Mouse (Mus musculus) kidney, embryonic 15.5 days (tissue): ENCODE data around the gene Nexn. TPM values are rescaled to one million over a fixed set of nuclear protein-coding genes. Genes with fewer than 3 reads are reported as not detected.

Experiments used
- ATAC-seq: fragments of 200-750 bp; cut with Nextera tagmentation; replicated peaks from 2 replicates; pipeline ENCODE4 v1.8.0; 2017; ENCODE audit warnings: moderate TSS enrichment; ENCODE audit not compliant: low FRiP score
- H3K27ac ChIP-seq: fragments of 300-500 bp; sonication (generic); 2 replicates; pipeline ENCODE4 v1.5.1; 2015; ENCODE audit warnings: mild to moderate bottlenecking, inconsistent platforms
- H3K27me3 ChIP-seq: fragments of 300-500 bp; sonication (generic); 2 replicates; pipeline ENCODE4 v1.6.1; 2015; ENCODE audit warnings: inconsistent platforms
- H3K36me3 ChIP-seq: fragments of 300-500 bp; sonication (generic); 2 replicates; pipeline ENCODE4 v1.6.1; 2015; ENCODE audit warnings: inconsistent platforms
- H3K4me1 ChIP-seq: fragments of 300-500 bp; sonication (generic); 2 replicates; pipeline ENCODE4 v1.6.1; 2015; ENCODE audit warnings: inconsistent platforms
- H3K4me2 ChIP-seq: fragments of 300-500 bp; sonication (generic); 2 replicates; pipeline ENCODE4 v1.6.1; 2015; ENCODE audit warnings: moderate library complexity, mild to moderate bottlenecking, inconsistent platforms
- H3K4me3 ChIP-seq: fragments of 300-500 bp; sonication (generic); replicated peaks from 2 replicates; pipeline ENCODE4 v1.5.1; 2015; ENCODE audit warnings: mild to moderate bottlenecking, inconsistent platforms
- H3K9ac ChIP-seq: fragments of 300-500 bp; sonication (generic); 2 replicates; pipeline ENCODE4 v1.6.1; 2015; ENCODE audit warnings: mild to moderate bottlenecking, inconsistent platforms
- H3K9me3 ChIP-seq: fragments of 300-500 bp; sonication (generic); replicated peaks from 2 replicates; pipeline ENCODE4 v1.6.1; 2016; ENCODE audit warnings: inconsistent platforms
- WGBS: fragments of 180-500 bp; shearing (Covaris S2); methylation state at CpG from one replicate; pipeline ENCODE4 v1.1.7; 2015; ENCODE audit warnings: mixed read lengths; 5-methylcytosine and 5-hydroxymethylcytosine counted together
- polyA plus RNA-seq: library from polyadenylated mRNA; unstranded; fragments of >200 nt; fragmentation: Nextera tagmentation; extraction: Ambion mirVana; gene quantifications from 2 replicates; pipeline ENCODE4 v1.2.1, GENCODE M21; 2015

Nexn gene
- polyA plus RNA-seq, 1 experiment from 2014 or later: 12.4 TPM

DNA sequence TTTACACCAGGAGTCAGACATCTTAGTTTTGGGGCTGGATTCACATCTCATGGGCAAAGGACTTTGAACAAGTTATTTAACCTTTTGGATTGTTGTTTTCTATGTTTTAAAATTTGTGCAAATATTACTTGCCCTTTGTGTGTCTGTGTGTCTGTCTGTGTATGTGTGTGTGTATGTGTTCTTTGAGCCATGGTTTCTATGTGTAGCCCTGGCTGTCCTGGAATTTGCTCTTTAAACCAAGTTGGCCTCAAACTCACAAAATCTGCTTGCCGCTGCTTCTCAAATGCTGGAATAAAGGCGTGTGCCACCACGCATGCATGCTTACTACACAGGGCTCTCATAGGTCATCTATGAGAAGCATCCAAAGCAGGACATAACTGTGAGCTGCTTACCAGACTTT lies 10.8 kb upstream of the Nexn start:
- no peak overlapping the region for H3K27ac ChIP-seq

DNA sequence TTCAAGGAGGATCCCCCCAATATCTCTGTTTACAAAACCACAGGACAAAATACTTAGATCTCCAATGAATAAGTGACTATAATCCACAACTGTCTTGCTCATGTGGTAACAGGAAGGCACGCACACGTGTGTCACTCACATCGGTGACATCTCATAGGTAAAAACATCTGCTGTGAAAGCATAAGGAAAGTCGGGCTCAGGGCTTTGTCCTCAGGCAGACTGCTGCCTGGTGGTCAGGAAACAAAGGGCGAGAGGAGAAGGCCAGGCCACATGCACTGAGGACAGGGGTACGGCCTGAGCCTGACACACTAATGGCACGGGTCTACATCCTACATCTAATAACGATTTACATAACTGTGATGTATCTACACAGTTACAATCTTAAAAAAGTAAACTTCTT lies 8.9 kb upstream of the Nexn start:
- 81% methylated on average over 8 of the region's 8 CpGs for WGBS
- no peak overlapping the region for H3K27ac ChIP-seq
- no peak for ATAC-seq

More for the DNA sequence above, 10.8 kb upstream of the Nexn start:
- peaks cover 19% of the 10 kb centered on the region for H3K36me3 ChIP-seq
- H3K9ac ChIP-seq: no peak overlapping the region
- no peaks in the 10 kb centered on the region for H3K9me3 ChIP-seq
- H3K4me3 ChIP-seq: no peak overlapping the region
- H3K4me1 ChIP-seq: no peaks in the 10 kb centered on the region
- 95% methylated on average over 3 of the region's 3 CpGs for WGBS
- no peak overlapping the region for H3K4me2 ChIP-seq
- no peaks in the 10 kb centered on the region for H3K27me3 ChIP-seq
- ATAC-seq: no peak

DNA sequence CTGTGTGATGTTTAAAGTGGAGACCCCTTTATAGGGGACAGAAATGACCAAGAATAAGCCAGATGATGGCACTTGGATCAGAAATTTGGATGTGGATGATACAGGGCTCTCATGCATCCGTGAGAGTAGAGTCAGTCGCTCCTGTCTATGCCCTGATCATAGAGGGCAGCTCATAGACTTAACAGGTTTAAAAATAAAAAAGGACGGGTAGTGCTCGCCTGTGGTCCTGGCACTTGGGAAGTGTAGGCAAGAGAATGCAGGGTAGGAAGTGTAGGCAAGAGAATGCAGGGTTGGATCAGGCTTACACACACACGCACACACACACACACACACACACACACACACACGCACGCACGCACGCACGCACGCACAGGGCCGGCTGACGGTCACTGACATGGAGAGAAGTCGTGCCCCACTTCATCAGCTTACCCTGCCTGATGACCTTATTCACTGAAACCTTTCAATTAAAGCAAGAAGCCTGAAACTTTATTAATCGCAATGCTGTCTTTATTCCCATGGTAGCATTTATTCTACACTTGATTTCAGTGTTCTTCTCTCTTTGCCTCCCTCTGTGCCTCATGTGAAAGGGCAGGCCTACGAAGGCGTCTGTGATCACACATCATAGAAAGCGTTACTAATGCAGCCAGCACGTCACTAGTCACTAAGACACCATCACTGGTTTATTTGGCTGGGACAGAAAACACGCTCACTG lies 7.0 kb upstream of the Nexn start:
- no peak overlapping the region for H3K9ac ChIP-seq

More for the DNA sequence above, 8.9 kb upstream of the Nexn start:
- Histone ChIP-seq H3K4me1 (no peaks in the 10 kb centered on the region), H3K9me3 (no peaks in the 10 kb centered on the region), H3K9ac (no peak overlapping the region), H3K4me2 (no peak overlapping the region), H3K4me3 (no peak overlapping the region), H3K27me3 (no peaks in the 10 kb centered on the region), H3K36me3 (peaks cover 9% of the 10 kb centered on the region; the same call in 1 of the 2 replicates)

DNA sequence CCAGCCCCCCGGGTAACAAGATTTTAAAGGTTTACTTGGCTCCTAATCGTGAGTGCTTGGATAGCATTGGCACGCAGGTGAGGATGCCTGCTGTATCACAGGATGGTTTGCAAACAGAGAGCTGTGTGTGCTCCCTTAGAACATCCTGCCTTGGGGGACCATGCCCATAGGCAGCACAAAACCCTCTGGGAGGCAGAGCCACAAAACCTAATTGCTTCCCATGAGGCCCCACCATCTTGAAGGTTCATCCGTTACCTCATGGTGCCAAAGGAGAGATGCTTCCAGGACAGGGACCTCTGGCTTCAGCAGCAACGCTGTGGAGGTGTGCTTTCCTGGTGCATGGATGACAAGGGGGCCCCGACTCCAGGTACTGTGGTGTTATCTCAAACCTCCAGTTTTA lies 5.7 kb upstream of the Nexn start:
- Histone ChIP-seq H3K36me3 (peaks cover 9% of the 10 kb centered on the region; the same call in 1 of the 2 replicates), H3K4me2 (no peak overlapping the region), H3K27me3 (peaks cover 17% of the 10 kb centered on the region), H3K27ac (no peak overlapping the region), H3K4me1 (no peaks in the 10 kb centered on the region), H3K9me3 (no peaks in the 10 kb centered on the region), H3K9ac (no peak overlapping the region), H3K4me3 (no peak overlapping the region)
- no peak for ATAC-seq
- 85% methylated on average over 6 of the region's 6 CpGs for WGBS

More for the DNA sequence above, 7.0 kb upstream of the Nexn start:
- Histone ChIP-seq H3K4me3 (no peak overlapping the region), H3K4me2 (no peak overlapping the region), H3K9me3 (no peaks in the 10 kb centered on the region), H3K4me1 (no peaks in the 10 kb centered on the region), H3K27ac (no peak overlapping the region), H3K36me3 (peaks cover 9% of the 10 kb centered on the region; the same call in 1 of the 2 replicates), H3K27me3 (peaks cover 4% of the 10 kb centered on the region; the same call in 1 of the 2 replicates)
- no peak for ATAC-seq
- WGBS: 83% methylated on average over 20 of the region's 20 CpGs

DNA sequence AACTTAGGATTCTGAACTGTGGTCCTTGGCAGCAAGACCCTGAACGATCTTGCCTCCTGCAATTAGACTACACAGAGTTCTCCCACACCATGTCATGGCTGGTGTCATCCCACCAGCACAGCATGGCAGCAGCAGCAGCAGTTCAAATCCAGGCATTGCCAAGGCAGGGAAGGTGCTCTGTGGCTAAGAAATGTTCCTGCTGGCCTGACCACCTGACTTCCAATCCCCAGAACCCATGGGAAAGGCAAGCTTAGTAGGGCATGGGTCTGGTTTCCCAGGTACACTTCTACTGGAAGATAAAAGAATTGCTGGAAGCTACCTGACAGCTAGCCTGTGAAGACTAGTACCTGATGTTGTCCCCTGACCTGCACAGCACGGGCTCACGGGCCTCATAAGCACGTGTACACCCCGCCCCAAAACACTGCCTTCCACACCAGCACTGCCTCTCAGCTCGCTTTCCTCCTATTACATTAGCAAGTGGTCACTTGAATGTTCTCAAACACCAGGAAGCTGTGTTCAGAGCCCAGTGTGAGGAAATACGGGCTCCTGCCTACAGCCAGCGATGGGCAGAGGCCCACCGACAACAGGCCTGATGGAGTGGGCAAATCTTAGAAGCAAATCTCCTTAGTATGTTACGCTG lies 5.0 kb upstream of the Nexn start:
- 86% methylated on average over 10 of the region's 10 CpGs for WGBS
- H3K4me1 ChIP-seq: peaks cover 6% of the 10 kb centered on the region
- no peak overlapping the region for H3K9ac ChIP-seq
- H3K27ac ChIP-seq: no peak overlapping the region
- no peaks in the 10 kb centered on the region for H3K9me3 ChIP-seq
- no peak overlapping the region for H3K4me3 ChIP-seq
- ATAC-seq: no peak
- peaks cover 4% of the 10 kb centered on the region; the same call in 1 of the 2 replicates for H3K36me3 ChIP-seq
- peaks cover 24% of the 10 kb centered on the region for H3K27me3 ChIP-seq
- H3K4me2 ChIP-seq: no peak overlapping the region

DNA sequence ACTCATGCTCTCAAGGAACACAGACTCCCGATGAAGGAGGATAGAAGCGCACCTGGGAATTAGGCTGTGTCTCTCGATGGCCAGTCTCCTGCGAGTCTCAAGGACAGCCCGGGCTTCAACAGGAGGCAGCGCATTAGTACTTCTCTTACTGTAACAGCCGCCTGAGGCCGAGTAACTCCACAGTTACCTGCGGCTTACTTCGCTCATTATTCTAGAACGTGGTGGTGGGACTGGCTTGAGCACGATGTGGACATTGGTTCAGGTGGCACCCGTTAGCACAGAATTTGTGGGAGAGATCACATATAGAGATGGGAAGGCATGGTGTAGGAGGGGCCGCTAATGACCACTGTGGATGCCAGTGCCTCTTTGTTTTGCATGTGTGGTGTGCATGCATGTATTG lies 1.9 kb upstream of the Nexn start:
- 92% methylated on average over 14 of the region's 14 CpGs for WGBS
- H3K27ac ChIP-seq: no peak overlapping the region
- no peaks in the 10 kb centered on the region for H3K9me3 ChIP-seq
- H3K4me2 ChIP-seq: no peak overlapping the region
- H3K36me3 ChIP-seq: no peaks in the 10 kb centered on the region
- H3K27me3 ChIP-seq: peaks cover 50% of the 10 kb centered on the region
- ATAC-seq: no peak
- H3K9ac ChIP-seq: no peak overlapping the region
- H3K4me3 ChIP-seq: no peak overlapping the region
- peaks cover 21% of the 10 kb centered on the region for H3K4me1 ChIP-seq

DNA sequence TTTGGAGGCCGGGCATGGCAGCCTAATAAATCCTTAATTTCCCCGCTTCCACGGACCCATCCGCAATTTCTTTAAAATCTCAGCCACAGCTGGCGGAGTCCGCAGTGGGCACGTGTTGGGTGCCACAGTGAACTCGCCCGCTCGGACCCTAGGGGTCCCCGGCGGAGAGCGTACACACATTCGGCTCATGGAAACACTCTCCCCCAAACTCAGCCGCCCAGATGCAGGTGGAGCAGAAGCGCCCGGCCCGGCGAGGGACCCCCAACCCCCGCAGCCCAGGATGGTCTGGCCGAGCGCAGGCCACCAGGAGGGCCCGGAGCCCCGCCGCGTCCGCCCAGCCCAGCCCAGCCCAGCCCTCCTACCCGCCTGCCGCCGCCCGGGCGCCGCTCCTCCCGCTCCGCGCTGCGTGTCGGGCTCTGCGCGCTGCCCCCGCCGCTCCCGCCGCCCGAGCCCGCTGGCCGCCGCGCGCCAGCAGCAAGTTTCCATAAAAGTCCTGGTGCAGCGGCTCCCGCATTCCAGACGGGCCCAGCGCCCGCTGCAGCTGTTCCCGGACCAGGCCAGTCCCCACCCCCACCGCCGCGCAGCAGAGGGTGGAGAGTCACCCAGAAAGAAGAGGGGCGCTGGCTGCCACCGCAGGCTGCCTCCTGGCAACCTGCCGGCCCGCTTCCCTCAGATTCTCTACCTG lies 657 bp downstream of the Nexn start:
- Histone ChIP-seq H3K27me3 (peaks cover 58% of the 10 kb centered on the region), H3K4me1 (peaks cover 28% of the 10 kb centered on the region), H3K27ac (peak overlapping the region; percentile 15; the same call in 1 of the 2 replicates), H3K4me2 (peak overlapping the region; percentile 98), H3K36me3 (no peaks in the 10 kb centered on the region), H3K9me3 (no peaks in the 10 kb centered on the region), H3K9ac (peak overlapping the region; percentile 64), H3K4me3 (peak overlapping the region; percentile 61)
- ATAC-seq: peak; percentile 88
- under 1% methylated on average over 63 of the region's 63 CpGs for WGBS

DNA sequence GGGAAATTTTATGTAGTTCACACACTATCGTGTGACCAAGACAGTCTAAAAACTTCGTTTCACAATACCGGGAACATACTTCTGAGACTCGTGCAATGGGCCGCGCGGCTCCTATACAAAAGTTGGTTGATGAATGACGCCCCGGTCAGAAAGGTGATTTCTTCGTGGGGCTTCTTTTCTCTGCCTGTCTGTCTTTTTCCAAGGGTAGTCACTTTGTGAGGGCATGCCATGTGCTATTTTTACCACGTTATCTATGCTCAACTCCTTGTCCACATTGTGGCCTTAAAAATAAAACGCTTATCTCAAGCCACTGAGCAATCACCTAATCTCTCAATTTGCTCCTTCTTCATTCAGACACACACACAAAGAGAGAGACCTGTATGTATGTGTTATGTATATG lies 1.3 kb downstream of the Nexn start:
- Histone ChIP-seq H3K27ac (no peak overlapping the region), H3K4me3 (peak overlapping the region; percentile 61), H3K9ac (peak overlapping the region; percentile 64; the same call in 1 of the 2 replicates), H3K9me3 (no peaks in the 10 kb centered on the region), H3K4me1 (peaks cover 28% of the 10 kb centered on the region), H3K4me2 (peak overlapping the region; percentile 98), H3K27me3 (peaks cover 58% of the 10 kb centered on the region), H3K36me3 (no peaks in the 10 kb centered on the region)
- ATAC-seq: no peak
- WGBS: 50% methylated on average over 12 of the region's 12 CpGs

DNA sequence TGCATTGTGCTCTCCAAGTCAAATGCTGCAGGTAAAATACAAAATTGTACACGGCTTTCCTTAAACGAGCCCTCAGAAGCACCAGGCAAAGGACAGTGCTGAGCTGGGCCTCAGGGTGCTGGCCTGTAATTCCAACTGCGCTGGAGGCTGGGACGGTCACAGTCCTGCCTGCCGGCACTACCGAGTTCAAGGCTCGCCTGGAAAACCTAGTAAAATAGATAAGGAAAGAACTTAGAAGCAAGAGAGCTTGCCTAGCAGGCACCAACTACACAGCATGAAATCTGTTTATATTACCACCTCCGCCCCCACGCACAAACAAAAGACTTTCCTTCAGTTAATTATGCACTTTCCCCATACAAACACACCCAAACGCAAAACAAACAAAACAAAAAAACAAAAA lies 1.8 kb downstream of the Nexn start:
- Histone ChIP-seq H3K4me2 (peak overlapping the region; percentile 25; the same call in 1 of the 2 replicates), H3K4me1 (peaks cover 28% of the 10 kb centered on the region), H3K9me3 (no peaks in the 10 kb centered on the region), H3K9ac (no peak overlapping the region), H3K36me3 (no peaks in the 10 kb centered on the region), H3K27me3 (peaks cover 58% of the 10 kb centered on the region), H3K27ac (no peak overlapping the region), H3K4me3 (0 out of 2 replicates have a peak overlapping the region, but pooled peaks have one; percentile 1)
- ATAC-seq: no peak
- 64% methylated on average over 10 of the region's 10 CpGs for whole genome bisulfite sequencing

DNA sequence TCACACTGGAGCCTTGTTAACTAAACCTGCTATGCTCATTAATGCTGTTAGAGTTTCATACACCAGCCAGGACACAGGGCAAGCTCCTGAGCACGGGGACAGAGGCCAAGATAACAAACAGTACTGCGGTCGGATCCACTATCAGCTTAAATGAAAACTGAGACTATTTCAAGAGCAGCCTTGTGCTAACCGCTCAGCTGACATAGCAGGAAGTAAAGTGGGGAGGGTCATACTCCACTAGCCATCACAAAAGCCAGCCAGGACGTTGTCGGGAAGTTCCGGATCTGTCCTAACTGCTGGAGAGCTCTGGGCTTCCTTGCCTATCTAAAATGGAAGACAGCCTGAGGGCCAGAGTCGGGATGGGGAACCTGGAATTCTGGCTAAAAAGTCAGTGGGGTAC lies 4.2 kb downstream of the Nexn start:
- no peaks in the 10 kb centered on the region for H3K36me3 ChIP-seq
- no peak overlapping the region for H3K9ac ChIP-seq
- peak; percentile 22 for ATAC-seq
- H3K27ac ChIP-seq: no peak overlapping the region
- WGBS: 15% methylated on average over 8 of the region's 8 CpGs
- H3K9me3 ChIP-seq: no peaks in the 10 kb centered on the region
- peak overlapping the region; percentile 29 for H3K4me2 ChIP-seq
- no peak overlapping the region for H3K4me3 ChIP-seq
- H3K4me1 ChIP-seq: peaks cover 28% of the 10 kb centered on the region
- peaks cover 42% of the 10 kb centered on the region for H3K27me3 ChIP-seq

DNA sequence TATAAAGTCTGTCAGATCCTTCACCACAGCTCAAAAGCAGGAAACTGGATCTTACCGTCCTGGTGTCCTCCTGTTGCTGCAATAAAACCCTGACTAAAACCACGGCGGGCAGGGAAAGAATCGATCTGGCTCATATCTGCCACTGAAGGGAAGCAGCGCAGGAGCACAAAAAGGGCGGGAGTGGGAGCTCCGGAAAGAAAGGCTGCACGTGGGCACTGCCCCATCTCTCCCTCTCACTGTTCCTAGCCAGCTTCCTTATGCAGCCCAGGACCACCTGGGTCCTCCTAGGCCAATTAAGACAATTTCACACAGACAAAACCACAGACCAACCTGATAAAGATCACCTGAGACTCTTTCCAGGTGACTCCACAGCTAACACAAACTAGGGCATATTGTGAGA lies 4.7 kb downstream of the Nexn start:
- Histone ChIP-seq H3K9ac (no peak overlapping the region), H3K27ac (no peak overlapping the region), H3K9me3 (no peaks in the 10 kb centered on the region), H3K4me1 (peaks cover 25% of the 10 kb centered on the region), H3K27me3 (peaks cover 37% of the 10 kb centered on the region), H3K4me3 (no peak overlapping the region), H3K36me3 (no peaks in the 10 kb centered on the region), H3K4me2 (no peak overlapping the region)
- 37% methylated on average over 8 of the region's 8 CpGs for WGBS
- no peak for ATAC-seq

DNA sequence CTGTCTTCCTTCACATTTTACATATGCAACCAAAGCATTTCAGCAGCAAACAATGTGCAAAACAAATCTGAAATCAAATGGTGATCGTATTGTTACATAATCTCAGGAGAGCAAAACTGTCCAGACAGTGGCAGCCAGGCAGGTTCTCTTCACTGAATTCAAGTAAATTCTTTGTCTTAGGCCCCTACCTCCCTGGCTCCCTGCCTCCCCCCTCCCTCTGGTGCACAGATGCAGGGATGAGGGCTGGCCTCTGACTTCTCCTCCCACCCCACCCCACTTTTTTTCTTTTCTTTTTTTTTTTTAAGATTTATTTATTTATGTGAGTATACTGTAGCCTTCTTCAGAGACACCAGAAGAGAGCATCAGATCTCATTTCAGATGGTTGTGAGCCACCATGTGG lies 5.8 kb downstream of the Nexn start:
- Histone ChIP-seq H3K4me3 (no peak overlapping the region), H3K27ac (no peak overlapping the region), H3K36me3 (no peaks in the 10 kb centered on the region), H3K9ac (no peak overlapping the region), H3K27me3 (peaks cover 31% of the 10 kb centered on the region), H3K4me1 (peaks cover 16% of the 10 kb centered on the region), H3K4me2 (no peak overlapping the region), H3K9me3 (no peaks in the 10 kb centered on the region)
- ATAC-seq: no peak
- 94% methylated on average over 1 of the region's 1 CpGs for WGBS
